Mouse (Mus musculus) embryonic facial prominence, embryonic 11.5 days (tissue): ENCODE results near the gene Thap4. TPM values are rescaled to one million over a fixed set of nuclear protein-coding genes. Genes with fewer than 3 reads are reported as not detected.

Experiments used
- polyA plus RNA-seq: library from polyadenylated mRNA; unstranded; fragments of >200 nt; fragmentation: Nextera tagmentation; extraction: Ambion mirVana; gene quantifications from 2 replicates; pipeline ENCODE4 v1.2.1, GENCODE M21; 2014

The Thap4 gene
- polyA plus RNA-seq, 1 experiment from 2014 or later, result 45.3 TPM

Other genes with a start within 250 kb of the Thap4 start
- gene Farp2, start 242.8 kb downstream of the Thap4 start, polyA plus RNA-seq, result 6.9 and 7.7 TPM in 2 replicates
- gene Stk25, start 96.2 kb downstream of the Thap4 start, polyA plus RNA-seq, result 170 and 201 TPM in 2 replicates
- 24.6 and 25.6 TPM in 2 replicates for gene Bok, start 69.2 kb downstream of the Thap4 start, polyA plus RNA-seq
- gene Atg4b, start 3.4 kb downstream of the Thap4 start, polyA plus RNA-seq, result 104 and 109 TPM in 2 replicates
- 247 and 272 TPM in 2 replicates for gene Dtymk, start 47.1 kb upstream of the Thap4 start, polyA plus RNA-seq
- 18.1 and 20.6 TPM in 2 replicates for gene Ing5, start 49.1 kb upstream of the Thap4 start, polyA plus RNA-seq
- gene D2hgdh, start 70.0 kb upstream of the Thap4 start, polyA plus RNA-seq, result 8.4 and 12.2 TPM in 2 replicates
- gene Gal3st2, start 106.4 kb upstream of the Thap4 start, polyA plus RNA-seq, result not detected in 2 replicates
- not detected in 2 replicates for gene Gal3st2b, start 163.4 kb upstream of the Thap4 start, polyA plus RNA-seq
- gene Gal3st2c, start 235.6 kb upstream of the Thap4 start, polyA plus RNA-seq, result not detected in 2 replicates